Mouse (Mus musculus) NIH3T3 (cell line): Measurements from ENCODE around the gene Armc10.
A peak's percentile ranks its signal among the peaks of the same experiment; 100 is the strongest.
"Not testable (repeated sequence)": the region's sequence is repeated elsewhere in the genome, so short reads cannot be mapped to it uniquely, and the experiment has no call there.

Experiments used
- DNase-seq: peaks from one replicate; pipeline ENCODE4 v3.0.0-alpha.2; 2012; ENCODE audit warnings: low read depth

Gene Armc10

DNA sequence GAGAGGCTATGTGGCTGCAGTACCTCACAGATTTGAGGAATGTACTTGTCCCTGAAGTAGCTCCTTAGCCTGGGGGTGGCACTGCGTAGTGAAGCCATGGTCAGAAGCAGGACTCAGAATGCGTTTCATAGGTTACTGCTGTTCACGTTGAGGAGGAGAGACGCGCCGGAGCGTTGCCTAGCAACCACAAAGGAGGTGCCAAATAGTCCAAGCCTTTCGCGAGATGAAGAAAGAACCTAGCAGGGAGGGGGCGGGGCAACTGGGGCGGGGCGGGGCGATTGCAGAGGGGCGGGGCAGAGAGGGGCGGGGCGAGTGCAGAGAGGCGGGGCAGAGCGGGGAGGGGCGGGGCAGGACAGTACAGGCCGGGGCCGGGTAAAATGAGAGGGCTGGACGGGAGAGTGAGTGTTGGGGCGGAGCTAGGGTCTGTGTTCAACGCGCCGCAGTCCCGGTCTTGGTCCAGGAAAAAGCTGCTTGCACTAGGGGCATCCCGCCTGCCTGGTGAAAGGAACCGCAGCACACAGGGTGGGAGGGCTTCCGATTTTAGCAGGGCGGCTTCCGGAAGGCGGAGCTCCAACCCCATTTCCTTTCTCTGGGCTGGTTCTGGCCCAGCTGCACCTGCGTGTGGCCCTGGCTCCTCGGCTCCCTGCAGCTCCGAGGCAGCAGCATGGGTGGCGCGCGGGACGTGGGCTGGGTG is at the start of gene Armc10, which contains the start of gene Fbxl13:
Gene Armc10, plus strand, starts transcription at position 375 of the 694 bp plus-strand sequence.
Gene Fbxl13, minus strand, starts transcription at position 196 of the 694 bp plus-strand sequence.
- peak; percentile 94 for DNase-seq

DNA sequence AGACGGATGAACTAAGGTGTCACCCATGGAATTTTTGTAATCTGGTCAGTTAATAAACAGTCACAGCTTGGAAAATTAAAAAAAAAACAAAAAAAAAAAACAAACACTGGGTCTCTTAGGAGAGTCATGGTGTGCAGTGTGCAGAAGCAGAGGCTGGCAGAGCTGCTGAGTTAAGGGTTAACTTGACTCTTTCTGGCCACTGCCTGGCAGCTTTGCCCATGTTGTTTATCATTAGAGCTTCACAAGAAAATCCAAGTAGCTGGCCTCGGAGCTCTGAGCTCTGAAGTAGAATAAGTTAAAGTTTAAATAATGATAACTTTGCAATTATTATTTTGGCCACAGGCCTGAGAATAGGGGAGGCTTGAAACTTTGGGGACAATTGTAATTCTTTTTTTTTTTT is 46.1 kb upstream of the Armc10 start:
- DNase-seq: not testable (repeated sequence)

- DNase-seq: no peak
These were observed 45.7 kb upstream of the Armc10 start for GRCm38 (mm10) chr5:21599961-21600360.

- DNase-seq: peak; percentile 39
These were observed 39.7 kb upstream of the Armc10 start for GRCm38 (mm10) chr5:21605936-21606335.

- DNase-seq: peak; percentile 18
These were observed 37.0 kb upstream of the Armc10 start for GRCm38 (mm10) chr5:21608311-21609304.

- no peak for DNase-seq
These were observed 34.6 kb upstream of the Armc10 start for GRCm38 (mm10) chr5:21610996-21611395.

GRCm38 (mm10) chr5:21614299-21614698 is 31.3 kb upstream of the Armc10 start:
- not testable (repeated sequence) for DNase-seq

DNA sequence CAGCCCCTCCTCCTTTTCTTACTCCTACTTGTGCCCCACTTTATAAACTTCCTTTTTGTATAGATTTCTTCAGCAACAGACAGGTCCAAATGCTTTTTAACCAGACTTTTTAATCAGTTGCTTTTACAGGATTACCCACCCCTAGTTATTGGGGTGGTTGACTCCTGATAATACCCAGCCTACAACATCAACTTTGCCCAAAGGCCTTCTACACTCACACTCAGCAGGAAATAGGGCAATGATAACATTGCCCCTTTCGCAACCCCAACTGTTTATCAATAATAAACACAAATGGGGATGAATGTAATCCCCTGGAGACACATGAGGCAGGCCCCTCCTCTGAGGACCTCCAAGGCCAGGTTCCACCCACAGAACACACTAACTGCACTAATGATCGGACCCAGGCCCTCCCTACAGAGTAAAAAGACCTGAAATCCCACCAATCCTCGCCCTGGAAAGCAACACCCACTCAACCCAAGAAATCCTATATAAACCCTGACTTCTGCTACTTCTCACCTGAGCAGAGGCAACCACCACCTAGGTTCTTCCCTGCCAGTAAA is 29.1 kb upstream of the Armc10 start:
- DNase-seq: no peak

DNA sequence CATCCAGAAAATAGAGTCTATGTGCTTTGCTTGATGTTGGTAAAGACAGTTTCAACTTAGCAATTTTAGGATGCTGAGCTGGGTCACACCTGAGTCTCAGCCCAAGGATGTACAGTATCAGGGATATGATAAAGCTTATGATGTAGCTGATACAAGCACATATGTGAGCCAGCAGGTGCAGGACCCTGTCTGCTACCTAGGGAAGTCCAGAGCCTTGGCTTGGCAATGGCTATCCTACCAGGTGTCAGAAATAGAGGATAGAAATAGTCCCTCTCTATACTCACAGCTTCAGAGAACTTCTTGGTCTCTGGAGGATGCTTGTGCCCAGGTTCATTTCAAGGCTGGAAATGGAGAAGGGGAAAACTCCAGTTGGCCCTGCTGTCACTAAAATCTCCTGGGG is 19.7 kb upstream of the Armc10 start:
- DNase-seq: no peak

DNA sequence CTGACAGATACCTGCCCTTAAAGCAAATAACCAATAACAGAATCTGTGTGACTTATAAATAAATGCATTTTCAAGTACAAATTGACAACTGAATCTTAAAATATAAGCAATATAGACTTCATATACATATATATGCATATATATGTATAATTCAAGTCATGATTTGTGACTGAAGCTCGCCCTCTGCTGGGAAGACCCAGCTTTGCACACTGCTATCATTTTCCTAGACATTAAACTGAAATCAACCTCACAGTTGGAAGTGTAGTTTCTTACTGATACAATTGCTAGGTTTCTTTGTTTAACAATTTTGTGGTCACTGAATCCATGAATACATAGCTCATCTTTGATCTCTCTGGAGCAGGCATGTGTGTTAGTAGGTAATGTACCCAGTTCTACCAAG is 4.7 kb upstream of the Armc10 start:
- DNase-seq: peak; percentile 82

DNA sequence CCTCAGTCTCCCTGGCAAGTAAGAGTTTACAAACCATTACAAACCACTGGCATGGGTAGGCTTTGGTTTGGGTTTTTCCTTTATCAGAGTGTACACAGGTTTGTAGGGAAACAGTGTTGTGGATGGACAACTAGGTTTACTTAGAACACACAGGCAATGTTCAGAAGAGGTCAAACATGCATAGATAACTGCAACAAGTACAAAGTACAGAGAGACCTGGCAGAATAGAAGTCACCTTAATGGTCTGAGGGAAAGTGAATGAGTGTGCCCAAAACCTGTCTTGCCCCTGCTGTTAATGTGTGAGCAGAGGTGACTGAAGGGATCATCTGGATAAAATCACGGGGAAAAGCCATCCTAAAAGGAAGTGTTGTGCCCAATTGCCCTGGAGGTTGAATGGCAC is 2.0 kb upstream of the Armc10 start:
- no peak for DNase-seq

DNA sequence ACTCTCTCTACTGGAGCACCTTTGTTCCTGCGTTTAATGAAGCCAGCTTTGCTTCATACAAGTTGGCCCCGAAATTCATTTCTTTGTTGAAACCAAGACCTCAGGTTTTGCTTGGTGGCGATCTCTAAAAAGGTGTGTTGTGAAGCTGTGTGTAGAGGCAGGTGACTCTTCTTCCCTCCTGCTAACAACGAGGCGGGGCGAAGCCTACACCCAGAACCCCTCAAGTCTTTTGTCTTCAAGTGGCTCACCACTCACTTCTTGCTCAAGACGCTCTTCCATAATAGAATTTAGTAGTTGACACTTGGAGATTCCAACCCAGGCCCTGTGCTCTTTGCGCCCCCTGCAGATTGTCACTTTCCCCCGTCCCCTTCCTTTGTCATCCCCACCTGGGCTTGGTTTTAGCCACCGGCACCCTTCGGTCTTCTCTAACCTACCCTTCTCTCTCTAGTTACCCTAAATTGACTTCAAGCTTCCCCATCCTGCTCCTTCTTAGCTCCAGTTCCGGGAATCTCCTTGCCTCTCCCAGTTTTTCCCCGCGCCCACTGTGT is 648 bp upstream of the Armc10 start:
- DNase-seq: no peak

- DNase-seq: peak; percentile 5
These were observed 499 bp downstream of the Armc10 start for GRCm38 (mm10) chr5:21646133-21646491.

- no peak for DNase-seq
These were observed 5.1 kb downstream of the Armc10 start for GRCm38 (mm10) chr5:21650736-21651135.

DNA sequence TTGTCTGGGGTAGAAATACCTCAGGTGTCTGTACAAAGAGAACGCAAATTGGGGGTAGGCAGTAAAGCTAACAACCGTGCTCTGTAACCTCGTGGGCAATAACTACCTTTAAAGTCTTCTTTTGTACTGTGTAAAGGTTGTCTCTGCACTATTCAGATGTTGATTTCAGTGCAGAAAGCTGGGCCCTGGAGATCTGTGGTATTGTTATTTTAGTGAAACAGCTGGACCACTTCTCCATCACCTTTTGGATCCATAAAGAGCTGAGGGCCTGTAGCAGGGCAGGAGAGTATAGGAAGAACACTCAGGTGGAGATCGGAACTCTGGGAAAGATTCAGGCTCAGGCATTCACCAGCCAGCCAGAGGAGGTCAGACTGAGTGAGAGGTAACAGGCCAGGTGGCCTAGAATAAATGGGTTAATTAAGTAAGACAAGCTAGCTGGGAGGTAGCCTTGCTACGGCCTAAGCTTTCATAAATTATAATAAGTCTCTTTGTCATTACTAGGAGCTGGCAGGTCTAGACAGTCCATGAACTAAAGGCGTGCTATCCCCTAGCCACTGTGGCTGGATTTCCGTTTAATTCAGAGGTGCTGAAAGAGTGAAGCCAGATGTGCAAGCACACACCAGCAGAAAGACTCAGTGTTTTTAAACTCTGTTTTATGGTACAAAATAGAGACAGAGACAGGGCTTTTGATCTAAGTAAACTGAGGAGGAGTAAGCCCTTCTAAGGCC is 6.4 kb downstream of the Armc10 start:
- no peak for DNase-seq

GRCm38 (mm10) chr5:21656912-21657311 is 11.3 kb downstream of the Armc10 start:
- no peak for DNase-seq

DNA sequence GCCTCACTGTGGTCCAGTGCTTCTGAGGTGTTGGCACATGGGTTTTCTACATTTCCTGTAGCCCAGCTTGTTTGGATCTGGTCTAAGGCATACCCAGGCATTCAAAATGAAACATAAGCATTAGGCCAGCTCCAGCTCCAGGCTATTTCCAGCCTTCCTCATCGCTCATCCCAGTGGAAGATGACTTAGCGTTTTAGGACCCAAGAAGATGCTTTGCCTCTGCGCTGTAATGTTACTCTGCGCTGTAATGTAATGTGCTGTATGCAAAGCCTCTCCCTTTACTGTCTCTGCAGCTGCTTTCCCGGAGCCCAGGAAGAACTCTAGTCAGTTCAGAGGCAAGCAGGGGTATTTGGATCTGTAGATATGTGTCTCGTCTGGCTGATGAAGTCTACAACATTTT is 12.4 kb downstream of the Armc10 start:
- no peak for DNase-seq

DNA sequence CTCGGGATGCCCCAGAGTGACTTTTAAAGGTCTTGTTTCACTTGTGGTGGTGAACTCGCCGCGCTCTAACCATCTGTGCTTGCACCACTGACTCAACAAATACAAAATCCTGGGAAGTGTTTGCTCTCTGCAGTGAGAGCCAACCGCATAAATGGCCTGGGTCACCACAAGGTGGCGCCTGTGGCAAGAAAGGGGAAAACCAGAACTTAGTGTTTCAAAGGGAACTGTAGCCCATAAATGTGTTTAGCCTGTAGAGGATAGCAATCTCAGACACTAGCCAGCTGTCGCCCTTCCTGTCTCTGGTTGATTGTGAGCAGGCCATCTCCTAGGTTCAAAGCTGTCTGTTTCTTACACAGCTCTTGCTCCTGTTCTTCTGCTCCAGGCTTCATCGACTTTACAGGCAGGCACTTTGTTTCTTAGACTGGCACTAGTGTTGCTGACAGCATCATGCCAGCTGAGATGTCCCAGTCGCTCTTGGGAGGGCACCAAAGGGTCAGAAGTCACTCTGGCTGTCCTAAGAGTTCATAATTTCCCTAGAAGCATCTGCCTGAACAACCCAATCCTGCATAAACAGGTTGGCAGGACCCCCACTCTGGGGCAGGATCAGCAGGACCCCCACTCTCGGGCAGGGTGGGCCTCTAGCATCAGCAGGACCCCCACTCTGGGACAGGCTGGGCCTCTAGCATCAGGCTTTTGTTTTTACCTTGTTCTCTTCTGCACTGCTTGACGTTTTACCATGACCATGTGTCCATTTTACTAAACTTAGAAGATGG is 13.2 kb downstream of the Armc10 start:
- peak; percentile 91 for DNase-seq

DNA sequence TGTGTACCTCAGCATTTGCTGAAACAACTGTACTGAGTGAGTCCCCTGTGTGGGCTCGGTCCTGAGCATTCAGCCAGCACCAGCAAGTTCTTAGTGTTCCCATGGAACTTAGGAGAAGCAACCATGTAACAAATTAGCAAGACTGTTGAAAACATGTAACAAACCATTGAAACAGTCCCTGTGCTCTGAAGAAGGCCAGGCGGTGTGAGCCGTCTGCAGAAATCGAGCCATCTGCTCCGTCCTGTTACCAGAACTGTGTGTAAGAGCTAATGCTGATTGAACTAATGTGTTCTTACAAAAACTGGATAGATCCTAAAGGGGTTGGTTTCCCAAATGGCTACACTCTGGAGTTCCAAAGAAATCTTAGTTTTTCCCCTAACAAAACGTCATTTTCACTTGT is 15.2 kb downstream of the Armc10 start:
- no peak for DNase-seq

DNA sequence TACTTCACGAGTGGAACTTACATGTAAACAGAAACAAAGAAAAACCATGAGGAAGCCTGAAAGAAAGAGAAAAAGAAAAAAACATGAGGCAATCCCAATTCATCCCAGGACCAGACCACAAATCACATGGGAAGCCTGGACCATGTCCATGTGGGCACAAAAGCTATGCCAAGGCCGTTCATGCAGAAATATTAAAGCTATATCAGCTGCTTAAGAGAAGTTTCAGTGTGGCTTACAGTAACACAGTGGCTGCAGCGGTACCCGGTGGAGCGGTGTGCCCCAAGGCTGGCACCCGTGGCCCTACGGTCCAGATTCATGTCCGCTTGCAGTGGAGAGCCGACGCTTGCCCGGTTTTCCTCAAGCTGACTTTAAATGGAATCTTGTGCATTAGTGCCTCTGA is 17.5 kb downstream of the Armc10 start:
- peak; percentile 48 for DNase-seq
